Mouse (Mus musculus) brain, embryonic 14.5 days (tissue): ENCODE results near the gene Kcnn1.

ENCODE experiments used
- CTCF ChIP-seq: fragments of 200-500 bp; IDR thresholded peaks from 2 replicates; pipeline ENCODE4 v1.5.1; 2012; ENCODE audit warnings: inconsistent platforms, mild to moderate bottlenecking, moderate library complexity, borderline replicate concordance; ENCODE audit not compliant: insufficient read depth, insufficient read length; ENCODE audit errors: extremely low read depth
- POLR2A ChIP-seq: fragments of 200-500 bp; IDR thresholded peaks from 2 replicates; pipeline ENCODE4 v1.6.1; 2012; ENCODE audit warnings: mild to moderate bottlenecking, inconsistent platforms, borderline replicate concordance; ENCODE audit not compliant: poor library complexity, insufficient read depth, insufficient read length, severe bottlenecking; ENCODE audit errors: extremely low read depth

DNA sequence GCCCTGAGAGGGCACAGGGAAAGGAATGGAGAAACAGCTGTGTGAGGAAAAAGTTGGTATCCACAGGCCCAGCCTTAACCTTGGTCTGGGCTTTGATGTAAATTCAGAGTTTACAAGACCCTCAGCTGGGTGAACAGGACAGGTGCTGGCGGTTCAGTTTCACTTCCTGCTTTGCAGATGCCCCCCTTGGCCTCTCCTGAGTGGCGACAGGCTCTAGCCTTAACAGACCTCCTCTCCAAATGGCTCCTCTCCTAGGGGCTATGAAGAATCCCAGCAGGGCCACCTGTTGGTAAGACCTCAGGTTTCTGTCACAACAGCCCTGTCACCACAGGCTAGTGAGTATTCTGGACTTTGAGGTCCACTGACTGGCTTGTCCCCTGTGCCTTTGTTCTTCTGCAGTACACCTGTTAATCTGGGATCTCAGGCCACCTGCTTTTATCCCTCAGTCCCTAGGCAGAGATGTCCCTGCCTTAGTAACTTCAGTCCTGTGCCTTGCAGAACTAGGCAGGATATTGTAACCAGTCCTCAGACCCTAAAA is 35.7 kb upstream of the Kcnn1 start:
- TF ChIP-seq POLR2A: no peak
- TF ChIP-seq CTCF: no peak
